Mouse (Mus musculus): ENCODE results near the gene Zfp704. TPM values are rescaled to one million over a fixed set of nuclear protein-coding genes. Genes with fewer than 3 reads are reported as not detected.

Gene Zfp704
- not detected in 2 replicates for total RNA-seq (2012; rRNA removed)
- not detected in 2 replicates for total RNA-seq (2014; rRNA removed)
- polyA plus RNA-seq (2012; ENCODE audit: insufficient read length, low read depth), result not detected in 2 replicates

- H3K27me3 ChIP-seq (replicated peaks), result no peaks in the 10 kb centered on the region
- no peak within 1 kb of the TSS for H3K9ac ChIP-seq (ENCODE audit: insufficient read depth, low read depth)
- no peaks in the 10 kb centered on the region for H3K36me3 ChIP-seq (replicated peaks in 1 of 2; ENCODE audit: control insufficient read depth in 1 of 2, insufficient read depth in 1 of 2, low read length in 1 of 2)
- DNase-seq (ENCODE audit: extremely low read depth), result no peak
- no peak within 1 kb of the TSS for H3K27ac ChIP-seq (ENCODE audit: insufficient read depth, low read depth)
- dilution Hi-C loops (cut with MboI; ENCODE audit: extremely low pct_ligation_motif_present, extremely low pct_unique_long_range_greater_than_20kb, low sequenced_read_pairs), result no loop called here
- H3K9me3 ChIP-seq (replicated peaks; ENCODE audit: low read length), result peaks cover 10% of the 10 kb centered on the region
- no peak within 1 kb of the TSS for H3K4me3 ChIP-seq (replicated peaks in 1 of 3; ENCODE audit: low read depth in 2 of 3, low read length in 2 of 3, poor library complexity in 1 of 3)
- no peaks in the 10 kb centered on the region for H3K4me1 ChIP-seq (ENCODE audit: control insufficient read depth in 1 of 2, insufficient read depth in 2 of 2)
- H3K4me2 ChIP-seq (ENCODE audit: insufficient read depth, low read depth, poor library complexity, severe bottlenecking), result no peak within 1 kb of the TSS
- TF ChIP-seq JUND (conservative IDR thresholded peaks at IDR 0.05; ENCODE audit: low read depth, low read length) (no peak), ZMIZ1 (IDR thresholded peaks at IDR 0.05; ENCODE audit: low read depth, low read length) (no peak), POLR2AphosphoS2 (IDR thresholded peaks at IDR 0.05; ENCODE audit: low read depth, low read length) (no peak), E2F4 (IDR thresholded peaks at IDR 0.05; ENCODE audit: insufficient replicate concordance, low read depth, low read length) (no peak), SIN3A (IDR thresholded peaks at IDR 0.05; ENCODE audit: low read length) (no peak), TBP (conservative IDR thresholded peaks at IDR 0.05; ENCODE audit: low read depth, low read length) (no peak), JUN (IDR thresholded peaks at IDR 0.05; ENCODE audit: insufficient read depth, low read depth, low read length) (no peak)
- in situ Hi-C loops (cut with MboI; ENCODE audit: low pct_ligation_motif_present, low pct_unique_long_range_greater_than_20kb, low sequenced_read_pairs), result no loop called here
- H3K79me2 ChIP-seq (replicated peaks; ENCODE audit: control insufficient read depth, extremely low read depth, insufficient read depth, poor library complexity, severe bottlenecking), result no peaks in the 10 kb centered on the region
These were observed at the start of gene Zfp704 for GRCm38 (mm10) chr3:9609581-9610341. Zfp704 (minus strand) TSS chr3:9610085.

DNA sequence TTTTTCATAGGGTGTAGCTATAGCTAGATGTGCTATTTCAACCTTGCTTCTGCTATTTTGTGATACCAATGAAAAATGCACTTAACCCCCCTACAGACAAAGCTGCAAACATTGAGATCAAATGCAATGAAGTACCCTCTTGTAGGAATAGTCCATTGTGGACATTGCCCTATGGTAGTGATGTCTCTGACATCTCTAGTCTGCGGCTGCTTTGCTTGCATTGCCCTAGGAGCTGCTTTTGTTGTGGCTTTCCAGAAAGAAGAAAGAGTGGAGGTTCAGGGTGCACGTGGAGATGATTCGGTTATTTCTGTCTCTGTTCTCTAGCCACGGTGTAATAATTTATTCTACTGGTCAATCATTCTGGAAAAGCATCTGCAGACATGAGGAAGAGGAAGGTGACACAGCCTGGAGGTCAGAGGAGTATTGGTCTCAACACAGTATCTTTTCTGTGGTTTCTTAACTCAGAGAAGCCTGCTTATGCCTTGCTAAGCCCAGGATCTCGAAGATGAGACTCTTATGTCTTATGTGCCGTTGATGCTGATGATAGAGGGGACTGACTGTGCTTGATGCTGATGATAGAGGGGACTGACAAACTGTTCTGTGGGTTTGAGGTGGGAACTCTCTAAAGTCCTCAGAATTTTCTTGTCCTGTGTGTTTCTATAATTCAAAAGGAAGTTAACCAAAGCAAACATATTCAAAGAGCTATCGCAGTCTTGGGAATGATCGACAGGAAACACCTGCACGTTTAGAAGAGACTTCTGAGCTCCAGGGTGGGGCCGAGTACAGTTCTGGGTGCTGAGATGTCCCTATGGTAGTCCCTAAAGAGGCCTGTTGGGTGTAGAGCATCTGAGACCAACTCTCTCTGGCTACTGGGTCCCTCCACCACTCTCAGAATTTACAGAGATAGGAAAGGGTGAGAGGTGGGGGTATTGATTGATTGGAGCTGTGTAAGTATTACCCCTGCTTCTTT lies 23.4 kb upstream of the Zfp704 start:
- H3K4me3 ChIP-seq (replicated peaks in 1 of 3; ENCODE audit: low read depth in 2 of 3, low read length in 2 of 3, poor library complexity in 1 of 3), result no peak overlapping the region
- TF ChIP-seq GABPA (IDR thresholded peaks at IDR 0.05; ENCODE audit: insufficient replicate concordance, low read depth, low read length) (no peak), SIN3A (IDR thresholded peaks at IDR 0.05; ENCODE audit: low read length) (no peak), MYC (IDR thresholded peaks at IDR 0.05; ENCODE audit: low read depth, low read length) (no peak), IRF4 (IDR thresholded peaks at IDR 0.05; ENCODE audit: low read depth, low read length) (no peak), ZMIZ1 (IDR thresholded peaks at IDR 0.05; ENCODE audit: low read depth, low read length) (no peak), POLR2A (IDR thresholded peaks at IDR 0.05; ENCODE audit: low read depth, low read length) (no peak), MAX (IDR thresholded peaks at IDR 0.05; ENCODE audit: low read length) (no peak), MAZ (IDR thresholded peaks at IDR 0.05; ENCODE audit: low read depth, low read length) (no peak)
- H3K27ac ChIP-seq (ENCODE audit: insufficient read depth, low read depth), result no peak overlapping the region
- H3K9ac ChIP-seq (ENCODE audit: insufficient read depth, low read depth), result no peak overlapping the region
- H3K4me2 ChIP-seq (ENCODE audit: insufficient read depth, low read depth, poor library complexity, severe bottlenecking), result no peak overlapping the region
- no peaks in the 10 kb centered on the region for H3K9me3 ChIP-seq (replicated peaks; ENCODE audit: low read length)
- no peaks in the 10 kb centered on the region for H3K27me3 ChIP-seq (replicated peaks)
- dilution Hi-C loops (cut with MboI; ENCODE audit: extremely low pct_ligation_motif_present, extremely low pct_unique_long_range_greater_than_20kb, low sequenced_read_pairs) (no loop called here), in situ Hi-C loops (cut with MboI; ENCODE audit: low pct_ligation_motif_present, low pct_unique_long_range_greater_than_20kb, low sequenced_read_pairs) (no loop called here)
- peaks cover 0 to 13% of the 10 kb centered on the region in 2 experiments; a peak in 2 of 4 replicates for H3K4me1 ChIP-seq (ENCODE audit: control insufficient read depth in 1 of 2, insufficient read depth in 2 of 2)
- H3K36me3 ChIP-seq (replicated peaks in 1 of 2; ENCODE audit: control insufficient read depth in 1 of 2, insufficient read depth in 1 of 2, low read length in 1 of 2), result no peaks in the 10 kb centered on the region
- H3K79me2 ChIP-seq (replicated peaks; ENCODE audit: control insufficient read depth, extremely low read depth, insufficient read depth, poor library complexity, severe bottlenecking), result no peaks in the 10 kb centered on the region
- no peak for DNase-seq (ENCODE audit: extremely low read depth)

All from CH12.LX (cell line).